Mouse (Mus musculus): Measurements from ENCODE around the gene Gm6904. TPM values are rescaled to one million over a fixed set of nuclear protein-coding genes. Genes with fewer than 3 reads are reported as not detected.

Gm6904 gene
- total RNA-seq, 4 experiments from 2014 or later = not detected

Other genes with a start within 250 kb of the Gm6904 start
- not detected for gene 1700129C05Rik, start 117.3 kb downstream of the Gm6904 start, total RNA-seq (2022)
- gene Gm5142, start 81.5 kb downstream of the Gm6904 start, total RNA-seq (2022) = not detected
- gene Rcbtb1, start 59.0 kb downstream of the Gm6904 start, total RNA-seq (2022) = 10 to 100 TPM; 11.0 to 14.5 (median 13.9) TPM
- not detected for gene Phf11a, start 37.3 kb upstream of the Gm6904 start, total RNA-seq (2022)
- gene Phf11b, start 81.1 kb upstream of the Gm6904 start, total RNA-seq (2022) = not detected
- 1 to 10 TPM in 2 of 4 experiments, under 1 TPM in 2; 0.56 to 2.3 (median 1.1) TPM for gene Phf11d, start 105.3 kb upstream of the Gm6904 start, total RNA-seq (2022)
- gene Phf11c, start 135.2 kb upstream of the Gm6904 start, total RNA-seq (2022) = under 1 TPM in 3 of 4 experiments, not detected in 1; 0.15 to 0.36 (median 0.36) TPM
- 1 to 10 TPM; 2.8 to 5.3 (median 4.4) TPM for gene Setdb2, start 180.7 kb upstream of the Gm6904 start, total RNA-seq (2022)
- 10 to 100 TPM; 20.9 to 26.5 (median 22.3) TPM for gene Cab39l, start 180.8 kb upstream of the Gm6904 start, total RNA-seq (2022)

All from gastrocnemius, adult 8-10 months (tissue).